Mouse (Mus musculus) lung, postnatal 0 days (tissue): ENCODE measurements around the gene C3. TPM values are rescaled to one million over a fixed set of nuclear protein-coding genes. Genes with fewer than 3 reads are reported as not detected.

ENCODE experiments used
- ATAC-seq: fragments of 200-750 bp; cut with Nextera tagmentation; 2 replicates; pipeline ENCODE4 v1.8.0; 2017; ENCODE audit warnings: moderate library complexity
- DNase-seq: peaks from one replicate; pipeline ENCODE4 v3.0.0-alpha.2; 2016; ENCODE audit warnings: low spot score
- H3K27ac ChIP-seq: fragments of 300-500 bp; sonication (generic); 2 replicates; pipeline ENCODE4 v1.5.1; 2014; ENCODE audit warnings: antibody characterized with exemption, mild to moderate bottlenecking, low read length, mixed read lengths
- H3K27me3 ChIP-seq: fragments of 300-500 bp; sonication (generic); replicated peaks from 2 replicates; pipeline ENCODE4 v1.6.1; 2014; ENCODE audit warnings: low read length, mixed read lengths; ENCODE audit not compliant: insufficient read depth
- H3K36me3 ChIP-seq: fragments of 300-500 bp; sonication (generic); 2 replicates; pipeline ENCODE4 v1.6.1; 2014; ENCODE audit warnings: low read length, mixed read lengths; ENCODE audit not compliant: insufficient read depth
- H3K4me1 ChIP-seq: fragments of 300-500 bp; sonication (generic); 2 replicates; pipeline ENCODE4 v1.6.1; 2014; ENCODE audit warnings: antibody characterized with exemption, low read depth, low read length, mixed read lengths; ENCODE audit not compliant: insufficient read depth
- H3K4me2 ChIP-seq: fragments of 300-500 bp; sonication (generic); replicated peaks from 2 replicates; pipeline ENCODE4 v1.6.1; 2014; ENCODE audit warnings: low read depth, mild to moderate bottlenecking, low read length, moderate library complexity, mixed read lengths
- H3K4me3 ChIP-seq: fragments of 300-500 bp; sonication (generic); 2 replicates; pipeline ENCODE4 v1.5.1; 2014; ENCODE audit warnings: low read depth, low read length
- H3K9ac ChIP-seq: fragments of 300-500 bp; sonication (generic); replicated peaks from 2 replicates; pipeline ENCODE4 v1.6.1; 2014; ENCODE audit warnings: low read depth, mild to moderate bottlenecking
- H3K9me3 ChIP-seq: fragments of 300-500 bp; sonication (generic); 2 replicates; pipeline ENCODE4 v1.6.1; 2016; ENCODE audit warnings: low read length, mixed read lengths
- CTCF ChIP-seq: IDR thresholded peaks from 2 replicates; pipeline ENCODE4 v1.5.1; 2016; ENCODE audit warnings: antibody characterized with exemption, mild to moderate bottlenecking
- EP300 ChIP-seq: IDR thresholded peaks from 2 replicates; pipeline ENCODE4 v1.6.1; 2016; ENCODE audit warnings: antibody characterized with exemption, mild to moderate bottlenecking, control low read depth
- WGBS: fragments of 180-500 bp; shearing (Covaris S2); extraction: QIAGEN DNeasy Blood & Tissue Kit; methylation state at CpG from one replicate; pipeline ENCODE4 v1.1.7; 2014; 5-methylcytosine and 5-hydroxymethylcytosine counted together
- polyA plus RNA-seq: library from polyadenylated mRNA; unstranded; fragments of >200 nt; fragmentation: Nextera tagmentation; extraction: Ambion mirVana; gene quantifications from 2 replicates; pipeline ENCODE4 v1.2.1, GENCODE M21; 2015

C3 gene
- polyA plus RNA-seq, 1 experiment from 2014 or later: 55.0 TPM

- H3K9me3 ChIP-seq: no peaks in the 10 kb centered on the region
- H3K4me2 ChIP-seq: no peak overlapping the region
- TF ChIP-seq CTCF (no peak), EP300 (no peak)
- no peak overlapping the region; the same call in 1 of the 2 replicates for H3K27ac ChIP-seq
- 45% methylated on average over 6 of the region's 6 CpGs for WGBS
- H3K36me3 ChIP-seq: peaks cover 26% of the 10 kb centered on the region; the same call in 1 of the 2 replicates
- H3K4me1 ChIP-seq: 0 out of 2 replicates have a peak, but pooled peaks cover 8% of the 10 kb centered on the region
- no peaks in the 10 kb centered on the region for H3K27me3 ChIP-seq
- ATAC-seq (no peak), DNase-seq (no peak)
- H3K9ac ChIP-seq: no peak overlapping the region
- H3K4me3 ChIP-seq: no peak overlapping the region
These were observed 25.4 kb upstream of the C3 start for GRCm38 (mm10) chr17:57253306-57253705.

DNA sequence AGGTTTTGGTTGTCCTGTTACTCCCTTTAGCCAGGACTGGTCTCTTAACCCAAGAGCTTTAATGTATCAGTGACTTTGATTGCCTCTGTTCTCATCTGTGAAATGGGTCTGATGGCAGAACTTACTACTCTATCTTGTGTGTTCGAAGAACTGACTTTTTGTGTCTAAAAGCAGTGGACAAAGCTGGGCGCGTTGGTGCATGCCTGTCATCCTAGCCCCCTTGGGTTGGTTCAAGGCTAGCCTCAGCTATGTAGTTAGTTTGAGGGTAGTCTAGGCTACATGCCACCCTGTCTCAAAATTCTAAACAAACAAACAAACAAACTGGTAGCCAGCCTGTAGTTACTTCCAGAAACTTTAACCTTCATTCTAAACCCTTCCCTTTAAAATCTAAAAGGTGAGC is 23.5 kb upstream of the C3 start:
- no peak overlapping the region for H3K9ac ChIP-seq
- WGBS: 94% methylated on average over 3 of the region's 3 CpGs
- H3K4me2 ChIP-seq: no peak overlapping the region
- H3K27me3 ChIP-seq: no peaks in the 10 kb centered on the region
- H3K36me3 ChIP-seq: peaks cover 17% of the 10 kb centered on the region; the same call in 1 of the 2 replicates
- no peaks in the 10 kb centered on the region for H3K9me3 ChIP-seq
- 0 out of 2 replicates have a peak, but pooled peaks cover 11% of the 10 kb centered on the region for H3K4me1 ChIP-seq
- ATAC-seq: no peak
- DNase-seq: no peak
- H3K27ac ChIP-seq: no peak overlapping the region
- no peak overlapping the region for H3K4me3 ChIP-seq
- no peak for TF ChIP-seq CTCF
- TF ChIP-seq EP300: no peak

DNA sequence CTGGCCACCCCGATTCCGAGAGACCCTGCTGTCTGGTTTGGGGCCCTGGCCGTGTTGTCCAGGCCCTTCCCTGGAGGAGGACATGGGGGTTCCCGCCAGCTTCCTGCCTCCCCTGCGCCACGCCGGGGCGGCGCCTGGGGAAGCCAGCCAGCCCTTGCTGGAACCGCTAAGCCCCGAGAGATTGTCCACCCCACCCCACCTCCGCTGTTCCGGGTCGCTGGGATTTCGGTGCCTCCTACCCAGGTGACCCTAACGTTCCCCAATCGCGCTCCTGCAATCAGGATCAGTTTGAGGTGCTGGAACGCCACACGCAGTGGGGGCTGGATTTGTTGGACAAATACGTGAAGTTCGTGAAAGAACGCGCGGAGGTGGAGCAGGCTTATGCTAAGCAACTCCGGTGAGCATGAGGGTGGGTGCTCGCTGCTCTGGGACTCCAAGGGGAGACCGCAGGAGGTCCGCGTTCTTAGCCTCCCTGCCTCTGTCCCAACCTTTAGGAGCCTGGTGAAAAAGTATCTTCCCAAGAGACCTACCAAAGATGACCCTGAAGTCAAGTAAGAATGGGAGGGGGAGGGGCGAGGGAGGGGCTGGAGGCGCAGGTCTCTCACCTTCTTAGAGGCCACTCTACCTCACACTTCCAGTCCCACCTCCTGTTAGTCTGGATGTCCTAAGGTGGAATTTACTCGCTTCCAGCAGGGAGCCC is 22.7 kb upstream of the C3 start:
- peak overlapping the region; percentile 80 for H3K4me3 ChIP-seq
- peak; percentile 72 for DNase-seq
- H3K9ac ChIP-seq: peak overlapping the region; percentile 70
- H3K9me3 ChIP-seq: no peaks in the 10 kb centered on the region
- 2% methylated on average over 33 of the region's 33 CpGs for WGBS
- TF ChIP-seq CTCF: no peak; the same call in 1 of the 2 replicates
- no peak for TF ChIP-seq EP300
- no peak for ATAC-seq
- no peaks in the 10 kb centered on the region for H3K27me3 ChIP-seq
- H3K36me3 ChIP-seq: peaks cover 15% of the 10 kb centered on the region; the same call in 1 of the 2 replicates
- 0 out of 2 replicates have a peak, but pooled peaks cover 11% of the 10 kb centered on the region for H3K4me1 ChIP-seq
- peak overlapping the region; percentile 88 for H3K27ac ChIP-seq
- peak overlapping the region; percentile 90 for H3K4me2 ChIP-seq

- no peaks in the 10 kb centered on the region for H3K9me3 ChIP-seq
- ATAC-seq (peak; percentile 62), DNase-seq (peak; percentile 95)
- H3K27ac ChIP-seq: peak within 1 kb of the TSS; percentile 88
- H3K27me3 ChIP-seq: no peaks in the 10 kb centered on the region
- peak; percentile 57 for TF ChIP-seq CTCF
- TF ChIP-seq EP300: no peak
- WGBS: under 1% methylated on average over 39 of the region's 52 CpGs
- peaks cover 3% of the 10 kb centered on the region; the same call in 1 of the 2 replicates for H3K36me3 ChIP-seq
- 0 out of 2 replicates have a peak, but pooled peaks cover 11% of the 10 kb centered on the region for H3K4me1 ChIP-seq
- H3K4me3 ChIP-seq: peak within 1 kb of the TSS; percentile 80
- H3K9ac ChIP-seq: peak within 1 kb of the TSS; percentile 70
- H3K4me2 ChIP-seq: peak within 1 kb of the TSS; percentile 90
These were observed 21.5 kb upstream of the C3 start, which contains the start of gene Trip10 for GRCm38 (mm10) chr17:57249186-57250181. Gene Trip10 (plus strand): TSS chr17:57249455.

GRCm38 (mm10) chr17:57248771-57249170 is 20.8 kb upstream of the C3 start:
- Histone ChIP-seq H3K4me1 (0 out of 2 replicates have a peak, but pooled peaks cover 11% of the 10 kb centered on the region), H3K9ac (0 out of 2 replicates have a peak overlapping the region, but pooled peaks have one; percentile 3), H3K9me3 (no peaks in the 10 kb centered on the region), H3K4me3 (peak overlapping the region; percentile 80), H3K27ac (peak overlapping the region; percentile 88), H3K4me2 (peak overlapping the region; percentile 90), H3K36me3 (no peaks in the 10 kb centered on the region), H3K27me3 (no peaks in the 10 kb centered on the region)
- TF ChIP-seq EP300 (no peak), CTCF (no peak)
- DNase-seq (no peak), ATAC-seq (no peak)
- 7% methylated on average over 13 of the region's 13 CpGs for WGBS
